Mouse (Mus musculus) v-Abl transformed pro-B cells (cell line): ENCODE measurements around the gene Zfp628.

Experiments
- in situ Hi-C, 2 experiments: fragments of 400-800 bp; cut with MboI; formaldehyde crosslinking; loops; one replicate each; pipeline ENCODE4 v1.15.1; 2025; ENCODE audit not compliant: unreplicated experiment in 2 of 2

The Zfp628 gene

DNA sequence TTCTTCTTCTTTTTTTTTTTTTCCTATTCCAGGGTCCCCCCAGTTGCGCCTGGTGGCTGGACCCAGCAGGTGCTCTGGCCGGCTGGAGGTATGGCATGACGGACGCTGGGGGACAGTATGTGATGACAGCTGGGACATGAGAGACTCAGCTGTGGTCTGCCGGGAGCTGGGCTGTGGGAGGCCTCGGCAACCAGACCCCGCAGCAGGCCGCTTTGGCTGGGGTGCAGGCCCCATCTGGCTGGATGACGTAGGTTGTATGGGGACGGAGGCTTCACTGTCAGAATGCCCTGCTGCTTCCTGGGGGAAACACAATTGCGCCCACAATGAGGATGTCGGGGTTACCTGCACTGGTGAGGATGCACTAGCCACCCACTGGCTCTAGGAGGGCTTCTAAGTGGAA is 18.1 kb downstream of the Zfp628 start:
- in situ Hi-C loops: loop anchor here (10.0 to 25.0 kb wide), 2 partner anchors 308 to 796 kb away; partner anchors contain the start of gene Leng8 (in 2 of the 2)

DNA sequence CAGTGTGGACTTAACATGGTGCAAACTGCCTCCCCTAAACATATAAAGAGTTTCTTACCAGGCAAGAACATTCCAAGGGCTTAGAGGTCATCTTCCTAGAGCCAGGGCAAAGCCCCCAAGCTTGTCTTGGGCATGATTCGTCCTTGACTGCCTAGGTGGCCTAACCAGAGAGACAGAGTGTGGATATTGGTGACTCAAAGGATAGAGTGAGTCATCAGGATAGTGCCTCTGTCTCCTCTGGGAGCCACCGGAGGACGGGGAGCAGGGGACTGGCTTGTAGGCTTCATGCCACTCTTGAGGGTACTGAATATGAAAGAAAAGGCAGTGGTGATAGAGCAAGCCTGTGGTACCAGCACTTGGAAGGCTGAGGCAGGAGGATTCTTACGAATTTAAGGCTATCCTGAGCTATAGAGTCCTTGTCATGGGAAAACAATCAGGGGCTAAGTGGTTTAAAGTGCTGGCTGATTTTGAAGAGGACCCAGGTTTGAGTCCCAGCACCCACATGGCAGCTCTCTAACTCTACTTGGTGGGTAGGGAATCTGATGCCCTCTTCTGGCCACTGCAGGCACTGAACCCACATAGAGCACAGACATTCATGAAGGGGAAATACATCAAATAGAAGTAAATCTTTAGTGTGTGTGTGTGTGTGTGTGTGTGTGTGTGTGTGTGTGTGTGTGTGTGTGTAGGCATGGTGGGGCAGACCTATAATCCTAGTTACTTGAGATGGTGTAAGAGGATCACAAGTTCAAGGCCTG is 19.3 kb downstream of the Zfp628 start:
- in situ Hi-C loops: loop anchor here (10.0 to 25.0 kb wide), 2 partner anchors 310 to 797 kb away; partner anchors contain the start of gene Leng8 (in 2 of the 2)

DNA sequence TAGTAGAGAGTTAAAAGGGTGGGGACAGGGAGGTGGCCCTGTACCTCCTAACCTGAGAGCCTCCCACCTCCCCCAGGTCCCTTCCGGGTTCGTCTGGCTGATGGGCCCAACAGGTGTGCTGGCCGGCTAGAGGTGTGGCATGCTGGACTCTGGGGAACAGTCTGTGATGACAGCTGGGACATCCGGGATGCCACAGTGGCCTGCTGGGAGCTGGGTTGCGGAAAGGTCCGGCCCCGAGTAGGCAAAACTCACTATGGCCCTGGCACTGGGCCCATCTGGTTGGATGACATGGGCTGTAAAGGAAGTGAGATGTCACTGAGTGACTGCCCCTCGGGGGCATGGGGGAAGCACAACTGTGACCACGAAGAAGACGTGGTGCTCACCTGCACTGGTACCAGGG is 21.8 kb downstream of the Zfp628 start:
- in situ Hi-C loops: loop anchor here (5.0 to 25.0 kb wide), 3 partner anchors 125 to 800 kb away; partner anchors contain the start of genes Leng8 (in 2 of the 2) and Ube2s (in 2 of the 2)

DNA sequence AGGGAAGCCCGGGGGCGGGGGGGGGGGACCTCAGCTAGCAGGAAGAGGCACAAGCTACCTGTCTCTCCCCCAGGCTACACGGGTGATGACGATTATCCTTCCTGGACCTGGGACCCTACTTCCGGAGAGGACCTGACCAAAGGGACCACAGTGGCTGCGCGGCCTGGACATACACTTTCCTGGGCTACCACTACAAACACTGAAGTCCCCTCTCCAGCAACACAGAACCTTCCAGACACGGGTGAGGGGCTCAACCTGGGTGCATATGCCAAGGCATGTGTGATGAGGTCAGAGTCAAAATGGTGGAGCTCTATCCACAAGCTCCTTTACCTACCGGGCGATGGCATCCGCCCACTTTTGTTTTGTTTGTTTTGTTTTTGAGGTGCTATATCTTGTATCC is 22.4 kb downstream of the Zfp628 start:
- in situ Hi-C loops: loop anchor here (5.0 to 25.0 kb wide), 3 partner anchors 125 to 800 kb away; partner anchors contain the start of genes Leng8 (in 2 of the 2) and Ube2s (in 2 of the 2)

DNA sequence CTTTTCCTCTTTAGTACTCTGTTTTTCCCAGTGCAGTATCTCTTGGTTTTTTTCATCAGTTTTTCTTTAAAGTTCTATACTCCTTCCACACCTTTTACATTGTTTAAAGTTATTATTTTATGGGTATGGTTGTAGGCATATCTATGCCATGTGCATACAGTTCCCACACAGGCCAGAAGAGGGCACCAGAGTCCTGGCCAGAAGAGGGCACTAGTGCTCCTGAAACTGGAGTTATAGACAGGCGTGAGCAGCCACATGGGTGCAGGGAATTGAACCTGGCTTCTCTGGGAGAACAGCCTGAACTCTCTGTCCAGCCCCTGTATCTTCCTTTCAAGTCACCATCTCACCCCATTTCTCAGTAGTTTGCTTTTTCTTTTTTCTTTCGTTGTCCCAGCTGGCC is 23.4 kb downstream of the Zfp628 start:
- in situ Hi-C loops: loop anchor here (5.0 to 25.0 kb wide), 3 partner anchors 126 to 801 kb away; partner anchors contain the start of genes Leng8 (in 2 of the 2) and Ube2s (in 2 of the 2)

- in situ Hi-C loops: loop anchor here (5.0 to 25.0 kb wide), 12 partner anchors 33 to 1257 kb away; partner anchors contain the start of genes Leng8 (in 2 of the 2), Galp (in 1 of the 2), Gm36210 (in 1 of the 2) and Rpl28 (in 1 of the 2)
Observed at GRCm38 (mm10) chr7:4940068-4940479, 25.1 kb downstream of the Zfp628 start.

DNA sequence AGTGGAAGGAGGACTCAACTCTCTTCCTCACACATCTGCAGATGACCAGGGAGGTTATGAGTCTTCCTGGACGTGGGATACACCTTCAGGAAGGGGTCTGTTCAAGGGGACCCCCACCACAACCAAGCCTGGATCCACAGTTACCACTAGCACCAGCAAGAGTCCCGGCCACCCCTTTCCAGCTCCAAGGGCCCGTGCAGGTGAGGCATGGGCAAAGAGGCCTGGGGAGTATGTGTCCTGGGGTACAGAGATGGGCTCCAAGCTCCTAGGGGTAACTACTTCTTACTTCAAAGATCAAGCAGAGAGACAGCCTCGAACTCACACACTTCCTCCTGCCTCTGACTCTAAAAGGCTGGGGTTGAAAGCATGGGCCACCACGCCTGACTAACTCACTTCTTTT is 27.7 kb downstream of the Zfp628 start:
- in situ Hi-C loops: loop anchor here (5.0 to 25.0 kb wide), 12 partner anchors 35 to 1255 kb away; partner anchors contain the start of genes Leng8 (in 2 of the 2), Galp (in 1 of the 2), Gm36210 (in 1 of the 2) and Rpl28 (in 1 of the 2)

DNA sequence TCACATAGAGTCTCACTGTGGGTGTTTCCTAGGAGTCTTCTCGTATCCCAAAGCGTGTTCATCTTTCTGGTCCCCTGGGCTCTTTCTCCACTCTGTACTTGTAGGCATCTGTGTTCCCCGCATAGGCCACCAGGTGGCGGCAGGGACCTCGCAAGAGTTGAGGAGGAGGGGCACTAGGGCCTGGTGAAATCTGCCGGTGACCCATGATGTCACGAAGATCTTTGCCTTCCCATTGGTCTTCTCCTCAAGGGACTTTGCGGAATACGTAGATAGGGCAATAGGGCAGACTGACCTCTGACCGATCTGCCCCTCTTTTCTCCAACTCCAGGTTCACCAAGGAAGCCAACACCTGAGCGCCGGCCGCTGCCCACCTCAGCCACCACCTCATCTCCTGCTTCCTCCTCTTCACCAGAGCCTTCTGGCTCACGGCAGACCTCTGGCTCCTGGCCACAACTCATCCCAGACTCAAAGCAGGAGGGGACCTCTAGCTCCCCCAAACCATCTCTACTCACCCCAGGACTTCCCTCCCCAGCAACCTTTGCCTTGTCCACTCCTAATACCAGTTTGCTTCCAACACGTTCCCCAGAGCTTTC is 28.3 kb downstream of the Zfp628 start:
- in situ Hi-C loops: loop anchor here (5.0 to 25.0 kb wide), 12 partner anchors 36 to 1254 kb away; partner anchors contain the start of genes Leng8 (in 2 of the 2), Galp (in 1 of the 2), Gm36210 (in 1 of the 2) and Rpl28 (in 1 of the 2)

GRCm38 (mm10) chr7:4947855-4948254 is 32.8 kb downstream of the Zfp628 start:
- in situ Hi-C loops: loop anchor here (10.0 to 25.0 kb wide), 5 partner anchors 57 to 1177 kb away; partner anchors contain the start of genes Leng8 (in 2 of the 2) and Rpl28 (in 1 of the 2)

- in situ Hi-C loops: loop anchor here (10.0 to 25.0 kb wide), 5 partner anchors 56 to 1176 kb away; partner anchors contain the start of genes Leng8 (in 2 of the 2) and Rpl28 (in 1 of the 2)
Observed at GRCm38 (mm10) chr7:4948386-4948785, 33.4 kb downstream of the Zfp628 start.

- in situ Hi-C loops: loop anchor here in 1 of 2 experiments (25.0 kb wide), 1 partner anchor 337 kb away; no protein-coding TSS in a partner anchor
Observed at GRCm38 (mm10) chr7:4950561-4951342, 35.7 kb downstream of the Zfp628 start.

DNA sequence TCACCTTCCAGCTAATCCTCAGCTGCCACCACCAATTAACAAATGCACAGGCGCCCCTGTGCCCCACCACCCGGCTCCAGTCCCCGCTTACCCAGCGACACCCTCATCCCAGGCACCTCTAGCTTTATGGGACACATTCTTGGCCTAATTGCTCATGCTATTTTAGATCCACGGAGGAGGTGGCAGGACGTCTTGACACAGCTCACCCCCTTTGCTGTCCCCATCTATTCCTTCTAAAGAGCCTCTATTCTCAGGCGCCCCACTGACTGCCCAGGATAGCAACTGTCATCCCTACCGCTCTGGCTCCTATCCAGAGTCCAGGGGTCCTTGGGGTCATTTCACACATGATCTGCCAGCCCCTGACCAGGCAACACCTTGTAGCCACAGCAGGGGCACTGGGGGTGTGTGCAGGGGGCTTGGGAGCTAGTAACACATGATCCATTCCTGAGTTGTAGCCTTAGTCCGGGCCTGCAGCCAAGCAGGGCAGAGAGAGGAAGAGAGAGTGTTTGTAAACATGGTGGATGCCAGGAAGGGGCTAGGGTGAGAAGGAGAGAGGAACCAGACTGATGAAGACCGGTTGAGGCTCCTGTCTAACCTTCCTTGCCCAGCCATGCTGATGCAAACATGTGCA is 38.9 kb downstream of the Zfp628 start:
- in situ Hi-C loops: loop anchor here in 1 of 2 experiments (25.0 kb wide), 1 partner anchor 333 kb away; no protein-coding TSS in a partner anchor

DNA sequence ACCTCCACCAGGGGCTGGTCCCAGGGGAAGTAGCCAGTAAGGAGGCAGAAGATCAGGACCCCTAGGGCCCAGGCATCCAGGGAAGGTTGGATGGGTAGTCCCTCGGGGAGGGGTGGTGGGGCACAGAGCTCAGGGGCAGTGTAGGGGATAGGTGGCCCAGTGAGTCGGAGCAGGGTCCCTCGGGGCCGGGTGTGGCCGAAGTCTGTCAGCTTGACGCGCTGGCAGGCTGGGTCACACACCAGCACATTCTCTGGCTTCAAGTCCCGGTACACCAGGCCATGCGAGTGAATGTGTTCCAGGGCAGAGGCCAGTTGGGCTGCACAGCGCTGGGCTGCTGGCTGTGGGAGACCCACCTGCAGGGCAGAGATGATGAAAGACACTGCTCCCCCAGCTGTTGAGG is 42.3 kb downstream of the Zfp628 start:
- in situ Hi-C loops: loop anchor here in 1 of 2 experiments (25.0 kb wide), 1 partner anchor 330 kb away; no protein-coding TSS in a partner anchor

- in situ Hi-C loops: loop anchor here in 1 of 2 experiments (5.0 to 25.0 kb wide), 2 partner anchors 34 to 324 kb away; partner anchors contain the start of gene Zfp579
Observed at GRCm38 (mm10) chr7:4963527-4963926, 48.5 kb downstream of the Zfp628 start.

GRCm38 (mm10) chr7:4964272-4964671 is 49.3 kb downstream of the Zfp628 start, which contains the start of gene Sbk2:
Sbk2 (minus strand) TSS chr7:4964406.
- in situ Hi-C loops: loop anchor here in 1 of 2 experiments (5.0 to 25.0 kb wide), 2 partner anchors 33 to 323 kb away; partner anchors contain the start of gene Zfp579

- in situ Hi-C loops: loop anchor here in 1 of 2 experiments (5.0 to 25.0 kb wide), 2 partner anchors 32 to 322 kb away; partner anchors contain the start of gene Zfp579
Observed at GRCm38 (mm10) chr7:4964988-4965387, 50.0 kb downstream of the Zfp628 start.

DNA sequence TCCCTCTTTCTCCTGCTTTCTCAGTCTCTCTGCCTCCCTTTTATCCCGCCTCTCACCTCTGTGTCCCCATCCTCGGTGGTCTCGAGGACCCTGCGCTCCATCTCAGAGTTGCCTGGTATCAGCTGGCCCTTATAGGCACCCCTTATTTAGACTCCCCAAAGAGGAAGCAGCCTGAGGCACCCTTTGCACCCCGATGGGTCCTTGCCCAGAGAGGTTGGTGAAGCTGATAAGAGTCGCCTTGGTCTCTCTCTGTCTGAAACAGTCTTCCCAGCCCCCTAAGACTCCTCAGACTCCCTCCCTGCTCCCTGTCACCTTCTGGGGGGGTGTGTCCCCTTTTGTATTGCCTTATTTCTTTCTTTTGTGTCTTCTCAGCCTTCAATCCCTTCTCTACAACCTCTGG is 56.1 kb downstream of the Zfp628 start, which contains the start of gene Sbk3:
TSS of gene Sbk3 (minus strand) at position 101 of the 400 bp plus-strand sequence.
- in situ Hi-C loops: loop anchor here in 1 of 2 experiments (25.0 kb wide), 1 partner anchor 316 kb away; no protein-coding TSS in a partner anchor
